Mouse (Mus musculus) megakaryocyte, embryonic 14.5 days (primary cell): ENCODE data around the gene Il31. TPM values are rescaled to one million over a fixed set of nuclear protein-coding genes. Genes with fewer than 3 reads are reported as not detected.

Experiments
- H3K27me3 ChIP-seq: replicated peaks from 2 replicates; pipeline ENCODE3; 2012; ENCODE audit warnings: inconsistent platforms
- H3K36me3 ChIP-seq: replicated peaks from 2 replicates; pipeline ENCODE3; 2012; ENCODE audit warnings: low read length, inconsistent platforms, mixed read lengths
- H3K4me1 ChIP-seq: 2 replicates; pipeline ENCODE4 v1.6.1; 2012; ENCODE audit warnings: inconsistent platforms
- H3K4me3 ChIP-seq: replicated peaks from 2 replicates; pipeline ENCODE3; 2012; ENCODE audit warnings: moderate library complexity, mild to moderate bottlenecking, inconsistent platforms
- H3K9me3 ChIP-seq: 2 replicates; pipeline ENCODE4 v1.6.1; 2012; ENCODE audit warnings: inconsistent platforms
- FLI1 ChIP-seq: IDR thresholded peaks from 2 replicates; pipeline ENCODE4 v1.6.1; 2012; ENCODE audit warnings: low read length, inconsistent platforms, mixed read lengths
- GATA1 ChIP-seq: IDR thresholded peaks from 3 replicates; pipeline ENCODE4 v1.6.1; 2012; ENCODE audit warnings: mixed read lengths, low read length, inconsistent platforms, borderline replicate concordance
- polyA plus RNA-seq: library from polyadenylated mRNA; stranded (reverse); fragments of >175 nt; gene quantifications from 2 replicates; pipeline ENCODE4 v1.2.3, GENCODE M21; 2012; ENCODE audit warnings: low replicate concordance; ENCODE audit not compliant: insufficient read depth

Il31 gene
- polyA plus RNA-seq, 1 experiment, result not detected

GRCm38 (mm10) chr5:123487659-123488395 lies 1.5 kb downstream of the Il31 start:
- TF ChIP-seq GATA1, result no peak
- TF ChIP-seq FLI1, result no peak
- peaks cover 13% of the 10 kb centered on the region for H3K4me1 ChIP-seq
- no peak overlapping the region for H3K4me3 ChIP-seq
- peaks cover 64% of the 10 kb centered on the region for H3K27me3 ChIP-seq
- H3K9me3 ChIP-seq, result no peaks in the 10 kb centered on the region
- H3K36me3 ChIP-seq, result no peaks in the 10 kb centered on the region

GRCm38 (mm10) chr5:123473817-123474216 lies 15.5 kb downstream of the Il31 start:
- Histone ChIP-seq H3K27me3 (peaks cover 28% of the 10 kb centered on the region), H3K4me3 (no peak overlapping the region), H3K4me1 (peaks cover 20% of the 10 kb centered on the region), H3K9me3 (no peaks in the 10 kb centered on the region), H3K36me3 (no peaks in the 10 kb centered on the region)
- TF ChIP-seq GATA1, result no peak
- no peak for TF ChIP-seq FLI1

DNA sequence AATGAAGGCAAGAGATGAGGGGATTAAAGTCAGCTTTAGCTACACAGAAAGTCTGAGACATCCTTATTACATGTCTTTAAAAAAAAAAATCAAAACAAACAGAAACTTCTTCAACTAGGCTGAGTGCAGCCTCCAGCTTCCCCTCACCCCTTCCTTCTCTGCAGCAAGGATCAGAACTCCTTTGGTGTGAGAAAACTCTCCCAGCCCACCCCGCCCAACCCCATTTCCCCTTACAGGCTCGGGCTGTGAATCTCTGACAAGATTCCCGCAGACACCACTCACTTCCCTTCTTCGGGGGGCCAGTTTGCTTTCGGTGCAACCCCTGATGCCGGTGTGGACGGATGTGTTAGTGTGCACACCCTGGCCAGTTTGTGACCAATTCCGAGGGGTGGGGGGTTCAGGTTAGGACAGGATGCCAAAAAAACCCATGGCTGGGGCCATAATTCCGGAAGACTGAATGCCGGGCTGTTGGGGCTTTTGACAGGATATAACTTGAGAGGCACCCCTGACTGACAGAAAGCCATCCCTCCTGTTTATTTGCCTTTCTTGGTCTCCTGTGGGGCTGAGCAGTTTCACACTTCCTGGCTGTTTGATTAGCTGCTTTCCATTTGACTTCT lies 18.4 kb downstream of the Il31 start:
- Histone ChIP-seq H3K4me3 (peak overlapping the region; percentile 86), H3K36me3 (no peaks in the 10 kb centered on the region), H3K4me1 (peaks cover 20% of the 10 kb centered on the region), H3K9me3 (no peaks in the 10 kb centered on the region; the same call in 1 of the 2 replicates), H3K27me3 (peaks cover 29% of the 10 kb centered on the region)
- TF ChIP-seq GATA1 (no peak), FLI1 (no peak)

DNA sequence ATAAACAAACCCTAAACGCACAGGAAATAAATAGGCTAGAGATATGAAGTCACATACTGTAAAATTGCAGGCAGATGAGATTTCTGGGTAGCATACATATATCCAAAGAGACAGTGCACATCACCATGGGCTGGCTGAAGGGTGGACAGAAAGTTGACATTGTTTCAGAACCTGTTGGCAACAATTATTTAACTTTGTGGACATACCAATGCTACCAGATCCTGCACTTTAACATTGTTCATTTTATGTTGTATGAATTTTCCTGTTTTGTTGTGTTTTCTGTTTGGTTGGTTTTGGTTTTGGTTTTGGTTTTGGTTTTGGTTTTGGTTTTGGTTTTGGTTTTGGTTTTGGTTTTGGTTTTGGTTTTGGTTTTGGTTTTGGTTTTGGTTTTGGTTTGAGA lies 24.7 kb downstream of the Il31 start:
- TF ChIP-seq GATA1, result no peak
- TF ChIP-seq FLI1, result no peak
- H3K9me3 ChIP-seq, result no peaks in the 10 kb centered on the region; the same call in 1 of the 2 replicates
- H3K4me3 ChIP-seq, result no peak overlapping the region
- peaks cover 3% of the 10 kb centered on the region; the same call in 1 of the 2 replicates for H3K4me1 ChIP-seq
- H3K27me3 ChIP-seq, result peaks cover 22% of the 10 kb centered on the region
- no peaks in the 10 kb centered on the region for H3K36me3 ChIP-seq

DNA sequence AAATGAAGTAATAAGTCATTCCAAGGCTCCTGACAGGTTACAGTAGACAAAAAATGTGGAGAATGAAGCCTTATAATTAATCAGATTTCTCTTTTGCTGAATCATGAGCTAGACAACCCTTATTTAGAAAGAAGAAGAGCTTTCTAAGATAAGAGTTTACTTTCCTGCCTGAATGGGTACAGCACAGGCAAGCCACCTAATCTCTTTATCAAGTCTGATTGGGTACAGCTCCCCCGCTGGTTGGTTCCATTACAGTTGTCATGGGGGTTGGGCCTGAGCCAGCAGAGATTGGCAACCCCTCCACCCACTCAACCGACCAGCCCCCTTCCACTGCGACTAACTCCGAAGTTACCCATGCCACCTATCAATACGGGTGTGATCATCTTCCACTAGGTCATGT lies 27.9 kb downstream of the Il31 start:
- Histone ChIP-seq H3K9me3 (no peaks in the 10 kb centered on the region), H3K4me3 (no peak overlapping the region), H3K27me3 (peaks cover 7% of the 10 kb centered on the region), H3K36me3 (peaks cover 18% of the 10 kb centered on the region), H3K4me1 (peaks cover 3% of the 10 kb centered on the region; the same call in 1 of the 2 replicates)
- TF ChIP-seq GATA1 (no peak), FLI1 (no peak)

GRCm38 (mm10) chr5:123451886-123452285 lies 37.4 kb downstream of the Il31 start:
- Histone ChIP-seq H3K9me3 (no peaks in the 10 kb centered on the region), H3K36me3 (peaks cover 98% of the 10 kb centered on the region), H3K27me3 (no peaks in the 10 kb centered on the region)

GRCm38 (mm10) chr5:123444849-123445334 lies 44.4 kb downstream of the Il31 start:
- H3K27me3 ChIP-seq, result no peaks in the 10 kb centered on the region
- no peak for TF ChIP-seq FLI1
- TF ChIP-seq GATA1, result no peak
- peaks cover 95% of the 10 kb centered on the region for H3K36me3 ChIP-seq

More at GRCm38 (mm10) chr5:123451886-123452285, 37.4 kb downstream of the Il31 start:
- H3K4me3 ChIP-seq, result no peak overlapping the region
- no peaks in the 10 kb centered on the region for H3K4me1 ChIP-seq
- TF ChIP-seq GATA1 (no peak), FLI1 (no peak)

DNA sequence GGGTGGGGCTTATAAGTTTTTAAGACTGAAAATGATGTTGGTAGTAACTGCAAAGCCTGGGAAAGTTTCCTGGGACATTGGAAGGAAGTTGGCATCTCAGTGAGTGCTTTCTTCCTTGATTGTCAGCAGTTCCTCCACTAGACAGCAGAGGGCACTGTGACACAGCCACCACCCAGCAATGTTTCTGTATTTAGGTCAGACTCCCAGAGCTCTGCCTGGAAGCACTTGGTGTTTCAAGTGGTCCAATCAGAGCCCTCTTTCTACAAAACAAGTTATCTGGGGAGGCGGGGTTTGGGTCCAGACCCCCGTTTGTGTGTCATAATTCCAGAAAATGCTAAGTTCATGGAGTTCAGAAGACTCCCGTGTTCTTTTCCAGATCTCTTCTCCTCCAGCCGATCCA lies 45.2 kb downstream of the Il31 start:
- no peaks in the 10 kb centered on the region for H3K9me3 ChIP-seq
- TF ChIP-seq FLI1, result no peak
- no peak for TF ChIP-seq GATA1
- peaks cover 93% of the 10 kb centered on the region for H3K36me3 ChIP-seq
- no peak overlapping the region for H3K4me3 ChIP-seq
- no peaks in the 10 kb centered on the region for H3K27me3 ChIP-seq
- H3K4me1 ChIP-seq, result peaks cover 11% of the 10 kb centered on the region

More at GRCm38 (mm10) chr5:123444849-123445334, 44.4 kb downstream of the Il31 start:
- Histone ChIP-seq H3K9me3 (no peaks in the 10 kb centered on the region), H3K4me1 (peaks cover 11% of the 10 kb centered on the region), H3K4me3 (no peak overlapping the region)

GRCm38 (mm10) chr5:123442283-123442682 lies 47.0 kb downstream of the Il31 start:
- H3K4me1 ChIP-seq, result peaks cover 11% of the 10 kb centered on the region
- no peaks in the 10 kb centered on the region for H3K9me3 ChIP-seq
- H3K4me3 ChIP-seq, result no peak overlapping the region
- peaks cover 85% of the 10 kb centered on the region for H3K36me3 ChIP-seq
- no peaks in the 10 kb centered on the region for H3K27me3 ChIP-seq
- TF ChIP-seq FLI1 (no peak), GATA1 (no peak)

DNA sequence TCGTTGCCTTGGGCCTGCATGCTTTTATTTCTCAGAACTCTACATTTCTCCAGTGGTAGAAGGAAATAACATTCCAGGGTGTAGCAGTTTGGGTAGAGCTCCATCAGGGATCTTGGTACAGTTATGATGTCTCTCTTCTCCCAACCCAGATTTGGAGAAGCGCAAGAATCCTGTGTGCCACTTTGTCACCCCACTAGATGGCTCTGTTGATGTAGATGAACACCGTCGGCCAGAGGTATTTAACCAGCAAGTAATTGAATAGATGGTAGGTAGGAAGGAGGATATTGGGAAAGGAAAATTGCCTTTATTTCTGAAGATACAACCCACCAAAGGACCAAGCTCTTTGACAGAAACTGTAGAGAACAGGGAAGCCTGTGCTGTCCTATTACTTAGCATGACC lies 48.6 kb downstream of the Il31 start:
- no peak overlapping the region for H3K4me3 ChIP-seq
- no peaks in the 10 kb centered on the region for H3K9me3 ChIP-seq
- H3K36me3 ChIP-seq, result peaks cover 70% of the 10 kb centered on the region
- no peaks in the 10 kb centered on the region for H3K27me3 ChIP-seq
- TF ChIP-seq FLI1 (no peak), GATA1 (no peak)
- peaks cover 26% of the 10 kb centered on the region for H3K4me1 ChIP-seq

- no peaks in the 10 kb centered on the region for H3K27me3 ChIP-seq
- no peaks in the 10 kb centered on the region for H3K9me3 ChIP-seq
- no peak for TF ChIP-seq FLI1
- H3K4me3 ChIP-seq, result no peak overlapping the region
- H3K36me3 ChIP-seq, result peaks cover 63% of the 10 kb centered on the region
- H3K4me1 ChIP-seq, result peaks cover 28% of the 10 kb centered on the region
Observed at GRCm38 (mm10) chr5:123439941-123440340, 49.3 kb downstream of the Il31 start.
